In genomic region chr4:134930190-134930589, GRCm38 (mm10) we compare ENCODE assay signal across 8 mouse cellular contexts. TPM values are rescaled to one million over a fixed set of nuclear protein-coding genes. Genes with fewer than 3 reads are reported as not detected.
DNase-seq lines count a peak whose midpoint lies in the region; ATAC-seq and TF ChIP-seq lines count a peak whose summit lies in the region.

No protein-coding gene starts in this region.

- peak overlapping the region; percentile 87 for H3K4me2 ChIP-seq in heart, embryonic 13.5 days
- H3K4me2 ChIP-seq in heart, postnatal 0 days (ENCODE audit: low read depth, low read length): peak overlapping the region; percentile 64

- peaks cover 39% of the 10 kb centered on the region for H3K4me1 ChIP-seq in heart, embryonic 13.5 days
- peaks cover 3 to 6% of the 10 kb centered on the region in 2 experiments; a peak in 3 of 4 replicates for H3K4me1 ChIP-seq in MEL (ENCODE audit: control insufficient read depth in 1 of 2, insufficient read depth in 2 of 2, low read length in 2 of 2)
- H3K4me1 ChIP-seq in heart, postnatal 0 days (ENCODE audit: control insufficient read depth, insufficient read depth): peaks cover 8% of the 10 kb centered on the region

- TF ChIP-seq RAD21 in MEL (IDR thresholded peaks at IDR 0.05; ENCODE audit: low read depth, low read length): no peak

- no peak for DNase-seq in heart, adult 11 months
- DNase-seq in MEL (ENCODE audit: low read depth, low spot score): peak; percentile 60
- no peak for DNase-seq in heart, postnatal 0 days (ENCODE audit: low spot score)
- no peak for DNase-seq in thymus, postnatal 14 days
- DNase-seq in urinary bladder, postnatal 14 days (ENCODE audit: low spot score): no peak
- DNase-seq in frontal cortex, postnatal 36 days (ENCODE audit: low spot score in 2 of 2): no peak

- no peak for TF ChIP-seq CTCF in MEL (IDR thresholded peaks at IDR 0.05 in 2 of 3, conservative IDR thresholded peaks at IDR 0.05 in 1 of 3; ENCODE audit: control insufficient read depth in 1 of 3, insufficient read depth in 1 of 3, low read depth in 2 of 3, low read length in 3 of 3, poor library complexity in 1 of 3, severe bottlenecking in 1 of 3)
- TF ChIP-seq CTCF in heart, postnatal 0 days (IDR thresholded peaks at IDR 0.05; ENCODE audit: low read depth): no peak

- peaks cover 67% of the 10 kb centered on the region for H3K36me3 ChIP-seq in heart, embryonic 13.5 days
- H3K36me3 ChIP-seq in MEL (ENCODE audit: control insufficient read depth in 1 of 2, insufficient read depth in 2 of 2, low read length in 2 of 2) (peaks cover 28 to 35% of the 10 kb centered on the region in 2 experiments), macrophage (ENCODE audit: inconsistent target) (peaks cover 59% of the 10 kb centered on the region)
- peaks cover 57% of the 10 kb centered on the region for H3K36me3 ChIP-seq in heart, postnatal 0 days (replicated peaks; ENCODE audit: control insufficient read depth, insufficient read depth, low read length)

- H3K27ac ChIP-seq in heart, embryonic 13.5 days (replicated peaks): peak overlapping the region; percentile 80
- H3K27ac ChIP-seq in MEL (ENCODE audit: control insufficient read depth, low read depth, low read length) (peak overlapping the region; percentile 94), macrophage (peak overlapping the region; percentile 47)
- H3K27ac ChIP-seq in heart, postnatal 0 days (ENCODE audit: low read depth): peak overlapping the region; percentile 81

- no peak for TF ChIP-seq POLR2A in MEL (IDR thresholded peaks at IDR 0.05; ENCODE audit: control insufficient read depth in 1 of 2, insufficient read depth in 1 of 2, low read depth in 1 of 2, low read length in 2 of 2, poor library complexity in 1 of 2)

- peak overlapping the region; percentile 70 for H3K9ac ChIP-seq in heart, embryonic 13.5 days
- H3K9ac ChIP-seq in MEL (ENCODE audit: control insufficient read depth, low read depth, low read length, poor library complexity, severe bottlenecking): peak overlapping the region; percentile 77
- H3K9ac ChIP-seq in heart, postnatal 0 days (replicated peaks; ENCODE audit: low read depth, low read length): peak overlapping the region; percentile 31; the same call in 1 of the 2 replicates

- H3K4me3 ChIP-seq in heart, embryonic 13.5 days: peak overlapping the region; percentile 90
- H3K4me3 ChIP-seq in MEL (ENCODE audit: control insufficient read depth in 1 of 2, insufficient read depth in 1 of 2, low read depth in 2 of 2, low read length in 2 of 2): peak overlapping the region; percentile 26 to 70
- peak overlapping the region; percentile 95 for H3K4me3 ChIP-seq in heart, postnatal 0 days (ENCODE audit: low read depth, low read length)
- H3K4me3 ChIP-seq in macrophage (ENCODE audit: inconsistent target): peak overlapping the region; percentile 1; the same call in 1 of the 2 replicates

- no peaks in the 10 kb centered on the region for H3K27me3 ChIP-seq in heart, embryonic 13.5 days (replicated peaks)
- no peaks in the 10 kb centered on the region for H3K27me3 ChIP-seq in MEL (ENCODE audit: control insufficient read depth in 1 of 2, insufficient read depth in 2 of 2, low read length in 2 of 2)
- no peaks in the 10 kb centered on the region for H3K27me3 ChIP-seq in heart, postnatal 0 days (ENCODE audit: control insufficient read depth, insufficient read depth, low read length)

- H3K79me2 ChIP-seq in MEL (ENCODE audit: control insufficient read depth, insufficient read depth, low read length, poor library complexity) (peaks cover 23% of the 10 kb centered on the region), macrophage (ENCODE audit: inconsistent target) (peaks cover 59% of the 10 kb centered on the region)

- H3K9me3 ChIP-seq in heart, embryonic 13.5 days: no peaks in the 10 kb centered on the region
- no peaks in the 10 kb centered on the region for H3K9me3 ChIP-seq in MEL (replicated peaks; ENCODE audit: insufficient read depth, low read length)
- H3K9me3 ChIP-seq in heart, postnatal 0 days (replicated peaks; ENCODE audit: control insufficient read depth, low read length): no peaks in the 10 kb centered on the region

- ATAC-seq in heart, embryonic 13.5 days (ENCODE audit: extremely low read depth, insufficient number of reproducible peaks, low FRiP score, low TSS enrichment): no peak
- no peak for ATAC-seq in heart, postnatal 0 days (ENCODE audit: insufficient read depth, low read depth)

- WGBS in heart, embryonic 13.5 days: 19% methylated on average over 9 of the region's 9 CpGs
- 14% methylated on average over 9 of the region's 9 CpGs for WGBS in heart, postnatal 0 days
- WGBS in macrophage (ENCODE audit: missing documents): 23% methylated on average over 9 of the region's 9 CpGs

- TF ChIP-seq EP300 in MEL (IDR thresholded peaks at IDR 0.05; ENCODE audit: low read depth in 1 of 2, low read length in 2 of 2): no peak
- TF ChIP-seq EP300 in heart, postnatal 0 days (IDR thresholded peaks at IDR 0.05; ENCODE audit: low read depth): no peak

TF ChIP-seq in MEL, 35 proteins besides CTCF, POLR2A, EP300 and RAD21:
- TF ChIP-seq POLR2AphosphoS2 (IDR thresholded peaks at IDR 0.05; ENCODE audit: low read length): no peak
- no peak for TF ChIP-seq GATA1 (IDR thresholded peaks at IDR 0.05; ENCODE audit: low read depth, low read length)
- no peak for TF ChIP-seq USF2 (IDR thresholded peaks at IDR 0.05; ENCODE audit: borderline replicate concordance in 1 of 2, insufficient read depth in 1 of 2, low read depth in 1 of 2, low read length in 2 of 2)
- no peak for TF ChIP-seq JUND (IDR thresholded peaks at IDR 0.05; ENCODE audit: low read depth, low read length)
TF ChIP-seq in MEL: peak in this region for 0.

RNA-seq across cellular contexts. Expression of gene Syf2, which starts 0.5 kb away (rescaled TPM):
- 53.0 and 55.6 TPM in 2 replicates for polyA plus RNA-seq in heart, embryonic 13.5 days (2015; fragmentation: Nextera tagmentation; extraction: Ambion mirVana)
- 94.1 and 103 TPM in 2 replicates for total RNA-seq in MEL (2012; rRNA removed)
- polyA plus RNA-seq in MEL (2012; ENCODE audit: insufficient read depth in 1 of 2, insufficient read length in 2 of 2, low read depth in 1 of 2, low replicate concordance in 2 of 2, missing spikeins in 1 of 2) (100 to 1,000 TPM in 1 of 2 experiments, 10 to 100 TPM in 1; 94.6 to 165 TPM), macrophage (2018) (65.7 to 116 TPM (median 81.0 TPM) in 3 replicates)
- 19.5 and 31.1 TPM in 2 replicates for total RNA-seq in heart, postnatal 0 days (2014; rRNA removed; ENCODE audit: low replicate concordance)
- polyA plus RNA-seq in heart, postnatal 0 days (2015; fragmentation: Nextera tagmentation; extraction: Ambion mirVana): 66.8 and 73.3 TPM in 2 replicates
- total RNA-seq in macrophage (2018; cell fraction: chromatin; rRNA removed): 100 to 1,000 TPM in 5 of 26 experiments, 10 to 100 TPM in 21; 38.8 to 170 (median 62.8) TPM
- total RNA-seq in macrophage (2018; cell fraction: cytosol; rRNA removed): 10 to 100 TPM; 59.8 to 95.0 (median 70.9) TPM
- 100 to 1,000 TPM in 4 of 26 experiments, 10 to 100 TPM in 22; 36.1 to 155 (median 46.9) TPM for total RNA-seq in macrophage (2018; cell fraction: nucleus; rRNA removed)

RNA-seq across cellular contexts. Expression of gene Rsrp1, which starts 6.8 kb away (rescaled TPM):
- polyA plus RNA-seq in heart, embryonic 13.5 days (2015; fragmentation: Nextera tagmentation; extraction: Ambion mirVana): 325 and 327 TPM in 2 replicates
- 58.1 and 59.5 TPM in 2 replicates for total RNA-seq in MEL (2012; rRNA removed)
- polyA plus RNA-seq in MEL (2012; ENCODE audit: insufficient read depth in 1 of 2, insufficient read length in 2 of 2, low read depth in 1 of 2, low replicate concordance in 2 of 2, missing spikeins in 1 of 2) (100 to 1,000 TPM in 1 of 2 experiments, not detected in 1; 110 TPM), macrophage (2018) (194 to 679 TPM (median 250 TPM) in 3 replicates)
- total RNA-seq in heart, postnatal 0 days (2014; rRNA removed; ENCODE audit: low replicate concordance): 80.5 and 85.8 TPM in 2 replicates
- polyA plus RNA-seq in heart, postnatal 0 days (2015; fragmentation: Nextera tagmentation; extraction: Ambion mirVana): 295 and 322 TPM in 2 replicates
- 1,000 to 10,000 TPM; 1,324 to 5,431 (median 3,054) TPM for total RNA-seq in macrophage (2018; cell fraction: chromatin; rRNA removed)
- total RNA-seq in macrophage (2018; cell fraction: cytosol; rRNA removed): 100 to 1,000 TPM in 20 of 26 experiments, 10 to 100 TPM in 6; 61.4 to 373 (median 140) TPM
- 1,000 to 10,000 TPM; 1,034 to 3,524 (median 2,239) TPM for total RNA-seq in macrophage (2018; cell fraction: nucleus; rRNA removed)

RNA-seq across cellular contexts. Expression of gene Tmem50a, which starts 15.4 kb away (rescaled TPM):
- polyA plus RNA-seq in heart, embryonic 13.5 days (2015; fragmentation: Nextera tagmentation; extraction: Ambion mirVana): 132 and 149 TPM in 2 replicates
- 58.5 and 64.7 TPM in 2 replicates for total RNA-seq in MEL (2012; rRNA removed)
- polyA plus RNA-seq in MEL (2012; ENCODE audit: insufficient read depth in 1 of 2, insufficient read length in 2 of 2, low read depth in 1 of 2, low replicate concordance in 2 of 2, missing spikeins in 1 of 2): 100 to 1,000 TPM in 1 of 2 experiments, not detected in 1; 115 TPM
- total RNA-seq in heart, postnatal 0 days (2014; rRNA removed; ENCODE audit: low replicate concordance): 111 and 117 TPM in 2 replicates
- polyA plus RNA-seq in heart, postnatal 0 days (2015; fragmentation: Nextera tagmentation; extraction: Ambion mirVana): 160 and 171 TPM in 2 replicates
- 10 to 100 TPM in 24 of 26 experiments, 1 to 10 TPM in 2; 6.3 to 68.8 (median 31.3) TPM for total RNA-seq in macrophage (2018; cell fraction: chromatin; rRNA removed)
- 100 to 1,000 TPM; 294 to 457 (median 369) TPM for total RNA-seq in macrophage (2018; cell fraction: cytosol; rRNA removed)
- 100 to 1,000 TPM; 103 to 331 (median 212) TPM for total RNA-seq in macrophage (2018; cell fraction: nucleus; rRNA removed)
- polyA plus RNA-seq in macrophage (2018): 279 to 472 TPM (median 312 TPM) in 3 replicates

Comparison
In these comparisons a context has a peak if more than half of its experiments do, and no peak if none do; other contexts are left out.
1. H3K4me3 ChIP-seq: peak in every context shown above with its lines; median percentile 95 in heart, postnatal 0 days; 90 in heart, embryonic 13.5 days; 48 in MEL; 1 in macrophage.